Mouse (Mus musculus) kidney, postnatal 0 days (tissue): ENCODE measurements around the gene Gosr2. TPM values are rescaled to one million over a fixed set of nuclear protein-coding genes. Genes with fewer than 3 reads are reported as not detected.
A peak's percentile ranks its signal among the peaks of the same experiment; 100 is the strongest.

Experiments
- ATAC-seq: fragments of 200-750 bp; cut with Nextera tagmentation; replicated peaks from 2 replicates; pipeline ENCODE4 v1.8.0; 2017; ENCODE audit warnings: low read depth, moderate number of reproducible peaks, moderate TSS enrichment, moderate library complexity; ENCODE audit not compliant: low FRiP score
- DNase-seq: peaks from one replicate; pipeline ENCODE4 v3.0.0-alpha.2; 2016; ENCODE audit warnings: low spot score
- H3K27ac ChIP-seq: fragments of 300-500 bp; sonication (generic); 2 replicates; pipeline ENCODE4 v1.5.1; 2014; ENCODE audit warnings: mild to moderate bottlenecking
- H3K27me3 ChIP-seq: fragments of 300-500 bp; sonication (generic); 2 replicates; pipeline ENCODE4 v1.6.1; 2014; ENCODE audit warnings: low read length, mixed read lengths; ENCODE audit not compliant: insufficient read depth
- H3K36me3 ChIP-seq: fragments of 300-500 bp; sonication (generic); 2 replicates; pipeline ENCODE4 v1.6.1; 2014; ENCODE audit warnings: low read length, mixed read lengths; ENCODE audit not compliant: insufficient read depth
- H3K4me1 ChIP-seq: fragments of 300-500 bp; sonication (generic); replicated peaks from 2 replicates; pipeline ENCODE4 v1.6.1; 2014; ENCODE audit warnings: antibody characterized with exemption, low read length, mixed read lengths; ENCODE audit not compliant: insufficient read depth
- H3K4me2 ChIP-seq: fragments of 300-500 bp; sonication (generic); 2 replicates; pipeline ENCODE4 v1.6.1; 2014; ENCODE audit warnings: mild to moderate bottlenecking, low read length, moderate library complexity, mixed read lengths
- H3K4me3 ChIP-seq: fragments of 300-500 bp; sonication (generic); replicated peaks from 2 replicates; pipeline ENCODE4 v1.5.1; 2014; ENCODE audit warnings: low read depth, low read length
- H3K9ac ChIP-seq: fragments of 300-500 bp; sonication (generic); 2 replicates; pipeline ENCODE4 v1.6.1; 2014; ENCODE audit warnings: low read depth, low read length
- H3K9me3 ChIP-seq: fragments of 300-500 bp; sonication (generic); replicated peaks from 2 replicates; pipeline ENCODE4 v1.6.1; 2016; ENCODE audit warnings: low read length, inconsistent platforms, mixed read lengths
- CTCF ChIP-seq: IDR thresholded peaks from 2 replicates; pipeline ENCODE4 v1.5.1; 2016; ENCODE audit warnings: antibody characterized with exemption, low read depth, mild to moderate bottlenecking, moderate library complexity
- WGBS: fragments of 180-500 bp; shearing (Covaris S2); extraction: QIAGEN DNeasy Blood & Tissue Kit; methylation state at CpG from one replicate; pipeline ENCODE4 v1.1.7; 2014; 5-methylcytosine and 5-hydroxymethylcytosine counted together
- polyA plus RNA-seq: library from polyadenylated mRNA; unstranded; fragments of >200 nt; fragmentation: Nextera tagmentation; extraction: Ambion mirVana; gene quantifications from 2 replicates; pipeline ENCODE4 v1.2.1, GENCODE M21; 2015

Gene Gosr2
- polyA plus RNA-seq, 1 experiment from 2014 or later: 87.0 TPM

DNA sequence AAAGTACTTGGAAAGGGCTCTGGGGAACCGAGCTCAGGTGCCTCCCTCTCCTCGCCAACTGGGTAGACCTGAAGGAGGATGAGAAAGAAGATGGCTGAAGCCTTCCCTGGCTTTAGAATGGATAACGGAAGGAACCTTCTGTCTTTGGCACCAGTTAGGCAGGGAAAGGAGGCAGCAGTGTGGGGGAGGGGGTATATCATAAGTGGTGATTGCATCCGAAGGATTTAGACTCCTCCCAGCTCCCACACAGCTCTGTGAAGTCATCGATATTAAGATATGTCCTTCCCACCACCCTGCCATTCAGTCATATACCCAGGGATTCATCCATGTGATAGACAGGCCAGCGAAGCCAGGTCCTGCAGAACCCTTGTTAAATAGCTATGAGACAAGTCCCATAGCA is 46.3 kb downstream of the Gosr2 start:
- Histone ChIP-seq H3K9me3 (no peaks in the 10 kb centered on the region), H3K27ac (no peak overlapping the region), H3K4me3 (no peak overlapping the region), H3K4me2 (no peak overlapping the region), H3K4me1 (peaks cover 7% of the 10 kb centered on the region; the same call in 1 of the 2 replicates), H3K27me3 (peaks cover 61% of the 10 kb centered on the region), H3K9ac (no peak overlapping the region), H3K36me3 (no peaks in the 10 kb centered on the region)
- TF ChIP-seq CTCF: no peak
- ATAC-seq (no peak), DNase-seq (no peak)
- 83% methylated on average over 6 of the region's 6 CpGs for WGBS

DNA sequence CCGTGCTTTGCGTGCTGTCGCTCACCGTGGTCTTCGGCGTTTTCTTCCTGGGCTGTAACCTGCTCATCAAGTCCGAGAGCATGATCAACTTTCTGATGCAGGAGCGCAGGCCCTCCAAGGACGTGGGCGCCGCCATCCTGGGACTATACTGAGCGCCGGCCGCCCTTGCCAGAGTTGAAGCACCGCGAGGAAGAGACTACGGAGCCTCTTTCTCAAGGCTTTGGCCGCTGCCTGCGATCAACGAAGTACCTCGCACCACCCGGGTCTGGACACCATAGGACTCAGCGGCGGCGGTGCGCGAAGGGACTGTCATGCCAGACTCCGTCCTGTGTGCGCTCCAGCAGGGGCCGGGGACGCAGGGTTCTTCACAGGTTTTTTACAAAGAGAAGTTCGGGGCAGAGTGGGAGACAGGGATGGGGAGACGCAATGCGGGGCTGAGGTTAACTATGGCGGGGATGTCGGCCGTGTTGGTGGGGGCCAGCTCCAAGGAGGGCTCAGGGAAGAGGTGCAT is 47.7 kb downstream of the Gosr2 start:
- Histone ChIP-seq H3K36me3 (no peaks in the 10 kb centered on the region), H3K27me3 (peaks cover 64% of the 10 kb centered on the region), H3K9me3 (no peaks in the 10 kb centered on the region), H3K9ac (no peak overlapping the region), H3K4me2 (peak overlapping the region; percentile 60), H3K27ac (no peak overlapping the region), H3K4me1 (peaks cover 7% of the 10 kb centered on the region; the same call in 1 of the 2 replicates), H3K4me3 (peak overlapping the region; percentile 28)
- no peak for ATAC-seq
- no peak for TF ChIP-seq CTCF
- no peak for DNase-seq
- WGBS: 2% methylated on average over 37 of the region's 37 CpGs

DNA sequence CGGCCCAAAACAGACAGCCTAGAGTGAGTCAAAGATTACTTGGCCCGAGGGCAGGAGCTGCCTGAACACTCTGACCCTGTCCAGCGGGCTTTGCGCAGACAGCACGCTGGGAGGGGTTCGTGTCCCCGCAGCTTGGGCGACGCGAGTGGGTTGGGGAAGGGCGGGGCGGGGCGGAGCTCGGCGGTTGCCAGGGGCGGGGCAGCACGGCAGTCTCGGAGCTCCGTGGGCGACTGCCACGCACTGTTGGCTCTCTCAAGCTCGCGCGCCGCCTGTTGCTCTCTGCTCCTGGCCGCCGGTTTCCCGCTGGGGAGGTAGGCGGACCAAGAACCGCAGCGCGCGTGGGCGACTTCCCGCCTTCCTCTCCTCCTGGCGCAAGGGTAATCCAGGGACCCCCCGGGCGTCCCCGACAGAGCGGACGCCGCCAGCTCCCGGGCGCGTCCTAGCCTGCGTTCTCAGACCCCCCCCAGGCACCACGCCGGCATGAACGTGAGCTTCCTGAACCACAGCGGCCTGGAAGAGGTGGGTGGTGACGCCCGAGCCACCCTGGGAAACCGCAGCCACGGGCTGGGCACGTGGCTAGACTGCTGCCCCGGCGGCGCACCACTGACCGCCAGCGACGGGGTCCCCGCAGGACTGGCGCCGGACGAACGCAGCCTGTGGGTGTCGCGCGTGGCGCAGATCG is 48.3 kb downstream of the Gosr2 start, which contains the start of gene Rprml:
Rprml (plus strand) TSS at position 270 of the 682 bp plus-strand sequence.
- Histone ChIP-seq H3K9ac (no peak within 1 kb of the TSS), H3K9me3 (no peaks in the 10 kb centered on the region), H3K4me2 (peak within 1 kb of the TSS; percentile 60), H3K4me1 (peaks cover 7% of the 10 kb centered on the region; the same call in 1 of the 2 replicates), H3K36me3 (no peaks in the 10 kb centered on the region), H3K4me3 (peak within 1 kb of the TSS; percentile 28), H3K27ac (no peak within 1 kb of the TSS), H3K27me3 (peaks cover 59% of the 10 kb centered on the region)
- DNase-seq (no peak), ATAC-seq (0 out of 2 replicates have a peak, but pooled peaks have one; percentile 36)
- TF ChIP-seq CTCF: no peak
- under 1% methylated on average over 63 of the region's 71 CpGs for WGBS

DNA sequence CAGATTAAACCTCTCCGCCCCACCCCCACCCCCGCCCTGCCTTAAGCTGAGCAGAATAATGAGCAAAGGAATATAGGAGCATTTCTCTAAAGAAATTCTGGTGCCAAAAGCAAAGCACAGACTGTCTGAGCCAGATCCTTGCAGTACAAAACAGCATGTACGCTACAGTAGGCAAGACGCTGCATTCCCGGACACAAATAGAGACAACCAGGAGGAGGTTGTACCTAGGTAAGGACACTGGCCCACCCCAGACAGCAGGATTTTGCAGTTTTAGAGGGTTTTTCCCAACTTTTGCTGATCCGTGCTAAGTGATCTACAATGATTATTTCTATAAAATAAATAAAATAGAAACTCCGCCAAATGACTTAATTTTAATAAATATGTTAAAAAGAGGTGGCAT is 49.0 kb downstream of the Gosr2 start:
- H3K27me3 ChIP-seq: peaks cover 57% of the 10 kb centered on the region
- H3K4me2 ChIP-seq: no peak overlapping the region
- no peak for TF ChIP-seq CTCF

DNA sequence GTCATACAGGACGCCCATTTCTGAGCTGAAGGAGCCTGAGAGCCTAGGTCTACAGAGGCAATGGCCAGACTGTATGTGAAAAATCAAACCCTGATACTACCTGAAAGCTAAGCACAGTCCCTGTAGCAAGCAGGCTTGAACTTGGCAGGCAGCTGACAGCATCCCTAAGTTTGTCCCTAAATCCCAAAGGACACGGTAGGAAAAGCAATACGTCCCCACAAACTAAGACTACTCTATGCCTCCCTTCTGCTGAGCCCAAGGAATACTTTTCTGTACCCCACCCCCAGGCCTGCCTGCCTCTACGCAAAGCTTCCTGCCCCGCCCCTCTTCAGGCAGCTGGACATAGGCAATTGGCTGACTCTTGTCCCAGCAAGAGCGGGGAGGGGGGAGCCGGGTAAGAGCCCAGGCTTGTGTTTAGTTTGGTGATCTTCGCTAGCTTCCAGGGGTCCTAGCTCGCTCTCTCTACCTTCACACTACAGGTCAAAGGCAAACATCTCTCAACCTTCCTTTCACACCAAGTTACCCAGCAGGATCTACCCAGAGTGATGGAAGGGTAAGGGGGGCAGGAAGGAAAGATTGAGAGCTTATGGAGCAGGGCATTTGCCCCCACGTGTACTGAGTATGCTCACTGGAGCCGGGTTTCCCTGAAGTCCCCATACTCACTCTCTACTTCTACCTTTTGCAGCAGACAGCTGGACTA is 49.6 kb downstream of the Gosr2 start:
- H3K27me3 ChIP-seq: peaks cover 54% of the 10 kb centered on the region
- ATAC-seq (no peak), DNase-seq (no peak)
- no peak for TF ChIP-seq CTCF
- no peak overlapping the region for H3K4me2 ChIP-seq
- no peak overlapping the region for H3K27ac ChIP-seq
- no peaks in the 10 kb centered on the region for H3K9me3 ChIP-seq
- no peaks in the 10 kb centered on the region for H3K36me3 ChIP-seq
- WGBS: 13% methylated on average over 11 of the region's 11 CpGs
- H3K4me1 ChIP-seq: peaks cover 7% of the 10 kb centered on the region; the same call in 1 of the 2 replicates
- H3K9ac ChIP-seq: no peak overlapping the region
- no peak overlapping the region for H3K4me3 ChIP-seq

More for the DNA sequence above, 49.0 kb downstream of the Gosr2 start:
- WGBS: 33% methylated on average over 7 of the region's 7 CpGs
- H3K9me3 ChIP-seq: no peaks in the 10 kb centered on the region
- no peak for ATAC-seq
- no peaks in the 10 kb centered on the region for H3K36me3 ChIP-seq
- no peak overlapping the region for H3K9ac ChIP-seq
- H3K4me1 ChIP-seq: peaks cover 7% of the 10 kb centered on the region; the same call in 1 of the 2 replicates
- DNase-seq: no peak
- no peak overlapping the region for H3K27ac ChIP-seq
- no peak overlapping the region for H3K4me3 ChIP-seq

DNA sequence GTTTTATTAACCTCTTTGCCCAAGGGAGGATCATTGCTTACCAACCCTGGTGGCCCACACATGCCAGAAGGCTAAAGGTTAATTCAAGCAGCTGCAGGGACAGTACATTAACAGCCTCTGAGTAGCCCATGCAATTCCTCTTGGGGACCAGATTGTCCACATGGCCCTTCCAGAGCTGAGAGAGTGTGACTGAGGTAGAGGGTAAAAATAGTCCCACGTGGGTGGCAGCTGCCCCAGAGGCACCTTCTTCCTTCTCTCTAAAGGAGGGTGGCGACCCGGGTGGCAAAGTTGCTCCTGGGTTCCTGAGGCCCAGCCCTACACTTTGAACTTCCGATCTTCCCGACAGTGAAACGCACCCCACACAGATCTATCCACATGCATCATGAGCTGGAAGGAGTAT is 51.4 kb downstream of the Gosr2 start:
- Histone ChIP-seq H3K4me2 (no peak overlapping the region), H3K4me1 (peaks cover 7% of the 10 kb centered on the region; the same call in 1 of the 2 replicates), H3K9me3 (no peaks in the 10 kb centered on the region), H3K27me3 (peaks cover 36% of the 10 kb centered on the region), H3K36me3 (no peaks in the 10 kb centered on the region), H3K9ac (no peak overlapping the region), H3K27ac (no peak overlapping the region), H3K4me3 (no peak overlapping the region)
- no peak for TF ChIP-seq CTCF
- no peak for DNase-seq
- WGBS: 54% methylated on average over 6 of the region's 6 CpGs
- no peak for ATAC-seq
